Mouse (Mus musculus): ENCODE data around the gene Gpc6.
A peak's percentile ranks its signal among the peaks of the same experiment; 100 is the strongest.

The Gpc6 gene

GRCm38 (mm10) chr14:117951686-117952085, 1026.6 kb downstream of the Gpc6 start:
- DNase-seq = no peak

DNA sequence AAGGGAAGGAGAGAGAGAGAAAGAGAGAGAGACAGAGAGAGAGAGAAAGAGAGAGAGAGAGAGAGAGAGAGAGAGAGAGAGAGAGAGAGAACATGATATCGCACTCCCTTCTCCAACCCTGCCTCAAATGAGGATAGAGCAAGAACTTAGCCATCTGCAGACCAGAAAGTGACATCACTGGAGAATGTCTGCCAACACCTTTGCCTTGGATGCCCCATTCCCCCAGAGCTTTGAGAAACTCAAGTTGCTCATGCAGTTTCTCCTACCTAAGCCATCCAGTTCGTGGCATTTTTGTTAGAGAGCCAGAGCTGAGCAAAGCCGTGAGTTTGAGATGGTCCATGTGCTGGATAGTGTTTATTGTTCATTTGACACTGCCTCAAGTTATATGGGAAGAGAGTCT, 1030.9 kb downstream of the Gpc6 start:
- DNase-seq = no peak

- no peak for DNase-seq
These were observed 1033.3 kb downstream of the Gpc6 start for GRCm38 (mm10) chr14:117958389-117958788.

GRCm38 (mm10) chr14:117961267-117961666, 1036.2 kb downstream of the Gpc6 start:
- DNase-seq = peak in 1 of 2 experiments; percentile 12

DNA sequence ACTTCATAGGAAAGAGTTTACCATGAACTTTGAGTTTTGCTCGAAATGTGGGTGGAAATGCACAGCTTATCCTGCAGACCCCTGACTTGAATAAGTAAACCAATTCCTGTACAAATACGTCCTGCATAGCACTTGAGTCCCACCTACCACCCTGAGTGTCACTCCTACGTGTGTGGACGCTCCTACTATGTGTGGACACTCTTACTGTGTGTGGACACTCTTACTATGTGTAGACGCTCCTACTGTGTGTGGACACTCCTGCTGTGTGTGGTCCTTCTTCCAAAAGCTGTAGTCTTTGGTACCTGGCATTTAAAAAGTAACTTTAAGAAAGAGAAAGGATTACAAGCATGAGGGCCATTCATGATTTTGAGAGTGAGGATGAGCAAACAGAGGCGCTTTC, 1036.7 kb downstream of the Gpc6 start:
- DNase-seq = no peak

DNA sequence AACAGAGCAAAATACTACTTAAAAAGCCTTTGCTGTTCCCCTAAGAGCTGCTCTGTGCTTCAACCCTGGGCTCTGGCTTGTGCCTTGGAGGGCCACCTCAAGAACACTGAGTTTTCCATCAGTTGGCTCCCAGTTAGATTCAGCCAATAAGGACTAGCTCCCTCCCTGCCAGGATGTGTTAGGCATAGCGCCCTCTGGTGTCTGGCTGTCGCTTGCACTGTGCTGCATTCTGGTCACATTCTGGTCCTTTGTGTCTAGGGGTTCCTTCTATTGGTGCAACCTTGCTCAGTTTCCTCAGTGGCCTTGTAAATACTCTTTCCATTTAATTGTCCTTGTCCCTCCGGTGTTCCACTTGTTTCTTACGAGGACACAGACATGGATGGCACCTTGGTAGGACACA, 1037.3 kb downstream of the Gpc6 start:
- no peak for DNase-seq

- no peak for DNase-seq
These were observed 1047.5 kb downstream of the Gpc6 start for GRCm38 (mm10) chr14:117972576-117972975.

- DNase-seq = no peak
These were observed 1056.4 kb downstream of the Gpc6 start for GRCm38 (mm10) chr14:117981532-117981931.

GRCm38 (mm10) chr14:117988444-117988843, 1063.3 kb downstream of the Gpc6 start:
- no peak for DNase-seq

GRCm38 (mm10) chr14:117990203-117990602, 1065.1 kb downstream of the Gpc6 start:
- DNase-seq = no peak

DNA sequence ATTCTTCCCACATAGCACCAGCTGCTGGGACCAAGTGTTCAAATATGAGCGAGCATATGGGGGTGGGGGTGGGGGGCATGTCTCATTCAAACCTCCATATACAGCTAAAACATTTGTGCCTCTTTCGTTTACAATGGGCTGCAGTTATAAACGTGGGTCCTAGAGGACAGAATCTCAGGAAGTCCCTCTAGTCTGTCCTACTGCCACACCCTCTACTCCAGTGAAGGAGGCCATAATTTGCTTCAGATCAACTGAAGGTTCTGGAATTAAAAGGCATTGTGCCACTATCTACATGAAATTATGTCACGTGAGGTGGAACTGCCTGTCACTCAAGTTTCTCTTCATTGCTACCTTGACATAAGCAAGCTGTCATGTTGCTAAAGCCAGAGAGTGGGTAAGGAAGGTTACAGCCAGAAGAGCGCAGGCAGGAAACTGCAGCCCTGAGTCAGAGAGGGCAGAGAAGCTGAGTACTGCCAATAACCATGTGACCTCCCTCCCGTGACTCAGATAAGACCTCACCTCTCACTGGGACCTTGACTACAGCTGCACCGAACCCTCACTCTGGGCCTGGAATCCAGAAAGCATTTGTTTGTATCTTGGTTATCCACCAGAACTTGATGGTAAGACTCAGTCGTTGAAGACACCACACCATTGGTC, 1067.6 kb downstream of the Gpc6 start:
- no peak for DNase-seq

- DNase-seq = no peak
These were observed 1068.7 kb downstream of the Gpc6 start for GRCm38 (mm10) chr14:117993845-117994244.

DNA sequence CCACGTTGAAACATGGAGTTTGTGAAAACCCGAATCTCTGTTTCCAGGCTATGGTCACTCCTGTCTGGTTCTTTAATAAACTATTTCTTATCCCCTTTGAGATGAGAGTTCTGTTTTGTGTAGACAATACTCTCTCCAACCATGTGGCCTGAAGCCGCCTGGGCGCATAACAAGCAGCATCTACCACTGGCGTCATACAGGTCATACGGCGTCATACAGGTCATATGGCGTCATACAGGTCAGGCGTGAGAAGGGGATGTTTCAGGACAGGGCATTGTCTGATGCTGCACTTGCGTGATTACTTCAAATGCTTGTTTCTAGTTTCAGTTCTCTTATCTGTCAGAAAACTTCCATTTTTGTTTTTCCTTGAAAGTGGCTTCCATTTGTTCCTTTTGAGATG, 1079.3 kb downstream of the Gpc6 start:
- DNase-seq = no peak

DNA sequence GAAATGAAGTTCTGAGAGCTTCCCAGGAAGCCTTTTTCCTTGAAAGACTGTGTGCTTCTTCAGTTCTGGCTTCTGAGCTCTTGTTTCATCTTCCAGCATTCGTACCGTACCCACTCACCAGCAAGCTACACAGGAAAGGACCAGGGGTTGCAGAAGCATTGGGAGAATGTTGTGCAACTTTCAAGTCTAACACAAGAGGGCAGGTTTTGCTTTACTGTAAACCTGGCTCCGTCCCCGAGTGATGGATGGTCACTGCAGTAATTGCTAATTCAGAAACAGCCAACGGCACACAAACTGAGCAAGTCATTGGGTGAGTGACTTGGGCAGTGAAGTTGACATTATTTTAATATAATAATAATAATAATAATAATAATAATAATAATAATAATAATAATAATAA, 1080.6 kb downstream of the Gpc6 start:
- peak in 1 of 2 experiments; percentile 33 for DNase-seq

DNA sequence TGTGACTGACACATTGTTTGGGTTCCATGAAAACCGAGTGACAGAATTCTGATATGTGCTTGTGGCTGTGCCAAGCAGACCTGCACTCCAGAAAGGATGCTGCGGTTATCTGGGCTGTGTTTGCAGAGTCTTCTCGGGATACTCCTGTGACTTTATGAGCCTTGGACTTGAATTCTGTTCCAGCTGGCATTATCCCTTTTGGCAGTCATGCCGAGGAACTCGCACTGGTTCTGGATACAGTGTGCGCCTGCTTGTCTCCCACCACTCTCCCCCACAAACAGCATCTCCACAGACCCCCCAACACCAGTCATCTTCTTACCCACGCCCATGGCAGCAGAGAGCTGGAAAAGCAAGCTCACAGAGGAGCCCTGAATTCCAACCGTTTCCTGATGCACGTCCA, 1084.4 kb downstream of the Gpc6 start:
- no peak for DNase-seq

DNA sequence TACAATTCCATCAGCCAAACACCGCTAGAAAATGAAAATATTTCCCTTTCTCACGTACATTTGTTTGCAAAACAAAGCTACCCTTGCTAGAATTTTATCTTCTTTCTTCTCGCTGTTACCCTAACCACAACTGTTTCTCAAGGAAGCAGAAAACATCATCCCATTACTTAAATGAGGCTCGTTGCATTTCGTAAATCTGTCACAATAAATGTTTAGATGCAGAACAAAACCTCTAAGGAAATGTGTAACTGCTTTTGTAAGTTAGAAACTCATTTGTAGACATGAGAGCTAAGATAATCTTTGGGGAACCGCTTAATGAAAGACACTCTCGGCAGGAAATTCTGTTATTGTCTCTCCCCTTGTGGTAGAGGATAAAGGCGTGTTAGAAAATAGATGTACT, 1088.1 kb downstream of the Gpc6 start:
- DNase-seq = no peak

DNA sequence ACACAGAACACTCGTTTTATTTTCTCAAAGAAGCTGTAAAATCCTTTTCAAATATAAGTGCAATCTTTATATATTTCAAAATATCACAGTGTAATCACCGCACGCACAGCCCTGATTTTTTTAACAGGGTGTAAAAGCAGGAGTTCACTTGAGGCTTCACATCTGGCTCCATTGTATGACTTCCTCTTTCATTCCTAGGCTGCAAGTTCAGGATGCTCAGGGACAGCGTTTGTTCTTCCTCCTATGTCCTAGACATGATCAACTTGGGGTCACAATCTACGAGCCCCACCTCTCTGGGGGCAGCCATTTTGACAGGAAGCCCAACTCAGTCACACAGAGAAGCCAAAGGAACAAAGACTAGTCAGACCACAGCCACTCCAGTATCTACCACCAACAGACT, 1094.2 kb downstream of the Gpc6 start:
- no peak for DNase-seq

DNA sequence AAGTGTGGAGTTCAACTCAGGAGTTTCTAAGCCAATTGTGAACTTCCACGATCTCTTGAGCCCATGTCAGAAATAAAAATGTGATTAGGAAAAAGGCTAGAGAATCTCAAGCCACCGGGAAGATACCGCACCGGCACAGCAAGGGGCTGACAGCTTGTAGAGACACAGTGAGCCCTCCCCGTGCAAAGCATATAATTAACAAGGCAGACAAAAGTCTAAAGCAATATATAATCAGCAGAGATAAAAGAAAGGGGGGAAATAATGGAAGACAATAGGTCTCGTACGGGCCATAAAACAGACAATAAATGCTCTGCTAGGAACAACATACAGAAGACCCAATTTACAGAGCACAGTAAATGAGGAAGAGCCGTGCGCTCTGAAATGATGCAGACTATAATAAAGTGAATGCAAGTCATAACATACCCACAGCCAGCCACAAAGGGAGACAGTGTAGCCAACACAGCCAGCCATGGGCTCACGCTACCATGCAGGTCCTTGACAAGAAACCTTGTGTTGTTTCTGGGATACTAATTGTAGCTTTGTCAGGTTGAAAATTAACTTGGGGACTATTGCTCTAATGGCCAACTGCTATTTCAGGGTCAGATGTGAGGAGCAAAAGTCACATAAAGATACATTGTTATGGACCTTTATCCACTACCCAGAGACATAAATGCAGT, 1096.9 kb downstream of the Gpc6 start:
- no peak for DNase-seq

Measured in lung, adult 18-20 months (tissue).